Mouse (Mus musculus): Measurements from ENCODE around the gene Acss1. TPM values are rescaled to one million over a fixed set of nuclear protein-coding genes. Genes with fewer than 3 reads are reported as not detected.

The Acss1 gene
- polyA plus RNA-seq, 1 experiment from 2014 or later, result 22.2 TPM

GRCm38 (mm10) chr2:150664152-150664920, 4.0 kb downstream of the Acss1 start:
- no peak overlapping the region for H3K4me2 ChIP-seq (ENCODE audit: low read length)
- H3K27me3 ChIP-seq (ENCODE audit: insufficient read depth, low read length), result no peaks in the 10 kb centered on the region
- no peak for TF ChIP-seq CTCF (IDR thresholded peaks at IDR 0.05; ENCODE audit: low read depth)
- no peaks in the 10 kb centered on the region for H3K36me3 ChIP-seq (ENCODE audit: insufficient read depth, low read length)
- no peak overlapping the region for H3K27ac ChIP-seq
- no peak overlapping the region for H3K4me3 ChIP-seq (replicated peaks; ENCODE audit: low read depth, low read length)
- ATAC-seq (replicated peaks; ENCODE audit: low FRiP score, low read depth) (no peak), DNase-seq (ENCODE audit: low spot score) (no peak)
- H3K9me3 ChIP-seq (replicated peaks; ENCODE audit: low read length), result no peaks in the 10 kb centered on the region
- peaks cover 5% of the 10 kb centered on the region; the same call in 1 of the 2 replicates for H3K4me1 ChIP-seq (replicated peaks; ENCODE audit: insufficient read depth, low read length)
- 75% methylated on average over 5 of the region's 5 CpGs for WGBS
- no peak overlapping the region for H3K9ac ChIP-seq (ENCODE audit: low read depth, low read length)

GRCm38 (mm10) chr2:150663255-150663654, 5.0 kb downstream of the Acss1 start:
- Histone ChIP-seq H3K9me3 (replicated peaks; ENCODE audit: low read length) (no peaks in the 10 kb centered on the region), H3K27ac (no peak overlapping the region; the same call in 1 of the 2 replicates), H3K4me2 (ENCODE audit: low read length) (no peak overlapping the region), H3K36me3 (ENCODE audit: insufficient read depth, low read length) (no peaks in the 10 kb centered on the region), H3K9ac (ENCODE audit: low read depth, low read length) (no peak overlapping the region), H3K4me3 (replicated peaks; ENCODE audit: low read depth, low read length) (no peak overlapping the region), H3K4me1 (replicated peaks; ENCODE audit: insufficient read depth, low read length) (peaks cover under 1% of the 10 kb centered on the region; the same call in 1 of the 2 replicates), H3K27me3 (ENCODE audit: insufficient read depth, low read length) (no peaks in the 10 kb centered on the region)
- 58% methylated on average over 9 of the region's 9 CpGs for WGBS
- DNase-seq (ENCODE audit: low spot score) (no peak), ATAC-seq (replicated peaks; ENCODE audit: low FRiP score, low read depth) (no peak)
- TF ChIP-seq CTCF (IDR thresholded peaks at IDR 0.05; ENCODE audit: low read depth), result no peak

DNA sequence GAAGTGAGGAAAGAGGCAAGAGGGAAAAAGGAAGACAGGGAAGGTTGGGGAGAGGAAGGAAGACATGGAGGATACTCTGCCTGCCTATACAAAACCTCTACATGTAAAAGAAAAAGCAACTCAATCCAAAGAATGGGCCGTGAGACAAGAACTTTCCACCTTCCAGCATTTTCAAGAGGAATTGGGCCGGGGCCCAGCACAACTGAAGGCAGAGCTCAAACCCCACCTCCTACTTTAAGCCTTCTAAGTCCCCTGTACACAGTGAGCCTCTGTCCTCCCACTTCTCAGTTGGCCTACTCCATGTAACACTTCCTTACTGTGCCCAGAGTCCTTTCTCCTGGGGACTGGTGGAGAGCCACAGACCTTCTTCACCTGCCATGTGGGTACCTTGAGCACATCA, 6.3 kb downstream of the Acss1 start:
- Histone ChIP-seq H3K36me3 (ENCODE audit: insufficient read depth, low read length) (no peaks in the 10 kb centered on the region), H3K27ac (peak overlapping the region; percentile 77; the same call in 1 of the 2 replicates), H3K9ac (ENCODE audit: low read depth, low read length) (no peak overlapping the region), H3K9me3 (replicated peaks; ENCODE audit: low read length) (no peaks in the 10 kb centered on the region), H3K4me3 (replicated peaks; ENCODE audit: low read depth, low read length) (no peak overlapping the region), H3K4me1 (replicated peaks; ENCODE audit: insufficient read depth, low read length) (no peaks in the 10 kb centered on the region; the same call in 1 of the 2 replicates), H3K4me2 (ENCODE audit: low read length) (no peak overlapping the region), H3K27me3 (ENCODE audit: insufficient read depth, low read length) (no peaks in the 10 kb centered on the region)
- TF ChIP-seq CTCF (IDR thresholded peaks at IDR 0.05; ENCODE audit: low read depth), result no peak
- WGBS, result 82% methylated on average over 2 of the region's 2 CpGs
- ATAC-seq (replicated peaks; ENCODE audit: low FRiP score, low read depth), result no peak
- no peak for DNase-seq (ENCODE audit: low spot score)

DNA sequence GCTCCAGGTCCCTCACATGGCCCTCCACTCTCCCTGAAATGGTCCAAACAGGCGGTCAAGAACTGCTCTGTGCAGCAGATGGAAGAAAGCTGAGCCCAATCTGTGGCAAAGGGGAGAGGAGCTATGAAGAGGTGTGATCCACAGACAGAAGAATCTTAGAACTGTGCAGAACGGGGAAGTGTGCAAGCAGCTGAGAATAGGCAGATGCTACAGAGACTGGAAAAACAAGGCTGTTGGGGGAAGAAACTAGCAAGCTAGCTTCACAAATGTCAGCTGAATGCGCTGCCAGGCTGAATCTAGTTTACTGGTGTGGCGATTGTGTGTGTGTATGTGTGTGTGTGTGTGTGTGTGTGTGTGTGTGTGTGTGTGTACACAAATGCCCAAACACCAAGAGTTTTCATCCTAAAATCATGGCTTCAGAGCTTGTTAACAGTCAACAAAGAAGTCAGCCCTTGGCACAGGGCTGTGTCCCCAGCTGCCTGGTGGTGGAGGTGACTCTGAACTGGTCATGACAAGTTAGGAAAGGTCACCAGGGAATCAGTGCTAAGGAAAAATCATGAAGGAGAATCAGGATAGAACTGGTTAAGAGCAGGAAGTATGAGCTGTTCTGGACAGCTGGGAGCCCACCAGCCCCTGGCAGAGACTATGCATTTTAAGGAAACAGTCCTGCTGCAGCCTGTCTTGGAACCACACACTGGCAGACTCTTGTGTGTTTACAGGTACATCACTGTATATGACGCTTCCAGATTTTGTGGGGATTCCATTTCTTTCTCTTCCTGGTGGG, 7.4 kb downstream of the Acss1 start:
- Histone ChIP-seq H3K27me3 (ENCODE audit: insufficient read depth, low read length) (no peaks in the 10 kb centered on the region), H3K4me1 (replicated peaks; ENCODE audit: insufficient read depth, low read length) (no peaks in the 10 kb centered on the region; the same call in 1 of the 2 replicates), H3K9me3 (replicated peaks; ENCODE audit: low read length) (no peaks in the 10 kb centered on the region), H3K4me2 (ENCODE audit: low read length) (no peak overlapping the region), H3K36me3 (ENCODE audit: insufficient read depth, low read length) (no peaks in the 10 kb centered on the region), H3K27ac (peak overlapping the region; percentile 77), H3K4me3 (replicated peaks; ENCODE audit: low read depth, low read length) (no peak overlapping the region), H3K9ac (ENCODE audit: low read depth, low read length) (no peak overlapping the region)
- WGBS, result 73% methylated on average over 5 of the region's 5 CpGs
- no peak for TF ChIP-seq CTCF (IDR thresholded peaks at IDR 0.05; ENCODE audit: low read depth)
- DNase-seq (ENCODE audit: low spot score) (no peak), ATAC-seq (replicated peaks; ENCODE audit: low FRiP score, low read depth) (peak; percentile 70)

DNA sequence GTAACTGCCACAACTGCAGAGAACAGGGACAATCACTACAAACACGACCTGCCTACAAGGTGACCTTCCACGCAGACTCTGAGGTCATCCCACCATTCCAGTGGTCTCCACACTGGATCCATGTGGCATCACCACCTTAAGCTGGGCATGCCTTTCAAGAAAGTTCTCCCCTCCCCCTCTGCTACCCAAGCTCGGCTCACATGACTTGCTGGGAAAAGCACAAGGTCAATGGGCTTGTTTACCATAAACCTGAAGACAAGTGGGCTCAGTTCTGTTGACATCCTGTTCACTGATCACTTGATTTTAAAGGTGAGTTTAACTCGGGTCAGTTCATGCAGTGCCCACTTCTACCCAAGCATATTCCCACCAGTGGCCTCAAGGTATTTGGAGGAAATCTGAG, 8.3 kb downstream of the Acss1 start:
- no peak overlapping the region for H3K4me2 ChIP-seq (ENCODE audit: low read length)
- no peak for DNase-seq (ENCODE audit: low spot score)
- no peak overlapping the region for H3K4me3 ChIP-seq (replicated peaks; ENCODE audit: low read depth, low read length)
- no peak; the same call in 1 of the 2 replicates for ATAC-seq (replicated peaks; ENCODE audit: low FRiP score, low read depth)
- H3K9me3 ChIP-seq (replicated peaks; ENCODE audit: low read length), result no peaks in the 10 kb centered on the region
- H3K4me1 ChIP-seq (replicated peaks; ENCODE audit: insufficient read depth, low read length), result no peaks in the 10 kb centered on the region
- no peak for TF ChIP-seq CTCF (IDR thresholded peaks at IDR 0.05; ENCODE audit: low read depth)
- WGBS, result 33% methylated on average over 4 of the region's 4 CpGs
- H3K27ac ChIP-seq, result peak overlapping the region; percentile 77; the same call in 1 of the 2 replicates
- no peak overlapping the region for H3K9ac ChIP-seq (ENCODE audit: low read depth, low read length)
- H3K36me3 ChIP-seq (ENCODE audit: insufficient read depth, low read length), result no peaks in the 10 kb centered on the region
- H3K27me3 ChIP-seq (ENCODE audit: insufficient read depth, low read length), result no peaks in the 10 kb centered on the region

DNA sequence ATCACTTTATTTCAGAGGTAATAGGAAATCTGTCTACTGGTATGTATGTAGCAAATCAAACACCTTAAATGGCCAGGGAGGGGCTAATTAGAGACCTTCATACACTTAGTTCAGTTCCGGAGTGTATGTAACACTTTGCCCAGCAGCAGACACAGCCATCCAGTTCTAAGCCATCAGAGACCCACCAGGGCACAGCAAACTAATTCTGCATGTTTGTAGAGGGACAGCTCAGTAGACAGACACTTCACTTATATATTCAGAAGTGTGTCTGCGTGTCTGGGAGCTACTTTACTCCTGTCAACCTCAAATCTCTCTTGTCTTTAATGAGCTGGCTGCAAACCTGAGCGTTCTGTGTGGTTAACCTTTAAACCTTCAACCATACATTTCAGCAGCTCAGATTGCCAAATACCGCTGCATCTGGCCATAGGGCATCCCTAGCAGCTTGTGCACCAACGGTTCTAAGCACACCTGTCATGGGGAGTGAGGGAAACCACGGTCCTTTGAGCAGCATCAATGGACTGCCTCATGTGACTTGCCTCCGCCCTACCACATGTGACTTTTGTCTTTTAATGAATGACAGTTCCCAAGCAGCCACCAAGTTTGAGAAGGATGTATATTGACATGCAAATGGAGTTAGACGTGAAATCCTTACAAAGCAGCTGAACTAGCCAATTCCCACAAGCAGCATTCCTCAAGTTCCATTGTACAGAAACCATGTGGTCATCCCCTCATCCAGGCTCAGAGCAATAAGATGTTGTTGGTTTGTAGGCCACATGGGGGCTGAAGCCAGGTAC, 11.1 kb downstream of the Acss1 start:
- DNase-seq (ENCODE audit: low spot score), result no peak
- Histone ChIP-seq H3K4me1 (replicated peaks; ENCODE audit: insufficient read depth, low read length) (no peaks in the 10 kb centered on the region), H3K9ac (ENCODE audit: low read depth, low read length) (no peak overlapping the region), H3K36me3 (ENCODE audit: insufficient read depth, low read length) (no peaks in the 10 kb centered on the region), H3K4me3 (replicated peaks; ENCODE audit: low read depth, low read length) (no peak overlapping the region), H3K27me3 (ENCODE audit: insufficient read depth, low read length) (no peaks in the 10 kb centered on the region), H3K4me2 (ENCODE audit: low read length) (no peak overlapping the region), H3K27ac (peak overlapping the region; percentile 47; the same call in 1 of the 2 replicates), H3K9me3 (replicated peaks; ENCODE audit: low read length) (no peaks in the 10 kb centered on the region)
- WGBS, result 38% methylated on average over 8 of the region's 8 CpGs
- no peak for TF ChIP-seq CTCF (IDR thresholded peaks at IDR 0.05; ENCODE audit: low read depth)
- peak; percentile 66 for ATAC-seq (replicated peaks; ENCODE audit: low FRiP score, low read depth)
